Mouse (Mus musculus): ENCODE data around the gene Apon. TPM values are rescaled to one million over a fixed set of nuclear protein-coding genes. Genes with fewer than 3 reads are reported as not detected.

The Apon gene
- polyA plus RNA-seq, 1 experiment from 2014 or later = 0.31 TPM

DNA sequence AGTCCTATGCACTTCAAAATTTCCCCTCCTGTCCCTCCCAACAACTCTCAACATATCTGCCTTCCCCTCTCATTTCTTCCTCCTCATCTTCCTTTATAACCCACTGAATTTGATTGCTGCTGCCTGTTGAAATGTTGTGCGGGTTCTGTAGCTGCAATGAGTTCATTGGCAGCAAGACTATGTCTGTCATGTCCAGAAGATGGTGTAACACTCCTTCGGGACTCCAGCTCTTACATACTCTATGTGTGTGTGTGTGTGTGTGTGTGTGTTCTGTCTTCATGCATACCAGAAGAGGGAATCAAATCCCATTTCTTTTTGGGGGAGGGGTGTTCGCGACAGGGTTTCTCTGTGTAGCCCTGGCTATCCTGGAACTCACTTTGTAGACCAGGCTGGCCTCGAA lies 38.9 kb upstream of the Apon start:
- Histone ChIP-seq H3K4me3 (replicated peaks) (no peak overlapping the region), H3K27me3 (peaks cover 3% of the 10 kb centered on the region; the same call in 1 of the 2 replicates), H3K4me2 (no peak overlapping the region), H3K9ac (no peak overlapping the region), H3K27ac (no peak overlapping the region), H3K4me1 (replicated peaks) (peaks cover 48% of the 10 kb centered on the region), H3K9me3 (replicated peaks) (no peaks in the 10 kb centered on the region), H3K36me3 (no peaks in the 10 kb centered on the region)
- ATAC-seq (ENCODE audit: low read depth) = no peak
- 75% methylated on average over 5 of the region's 5 CpGs for WGBS (ENCODE audit: insufficient replicate concordance)
- DNase-seq = no peak

DNA sequence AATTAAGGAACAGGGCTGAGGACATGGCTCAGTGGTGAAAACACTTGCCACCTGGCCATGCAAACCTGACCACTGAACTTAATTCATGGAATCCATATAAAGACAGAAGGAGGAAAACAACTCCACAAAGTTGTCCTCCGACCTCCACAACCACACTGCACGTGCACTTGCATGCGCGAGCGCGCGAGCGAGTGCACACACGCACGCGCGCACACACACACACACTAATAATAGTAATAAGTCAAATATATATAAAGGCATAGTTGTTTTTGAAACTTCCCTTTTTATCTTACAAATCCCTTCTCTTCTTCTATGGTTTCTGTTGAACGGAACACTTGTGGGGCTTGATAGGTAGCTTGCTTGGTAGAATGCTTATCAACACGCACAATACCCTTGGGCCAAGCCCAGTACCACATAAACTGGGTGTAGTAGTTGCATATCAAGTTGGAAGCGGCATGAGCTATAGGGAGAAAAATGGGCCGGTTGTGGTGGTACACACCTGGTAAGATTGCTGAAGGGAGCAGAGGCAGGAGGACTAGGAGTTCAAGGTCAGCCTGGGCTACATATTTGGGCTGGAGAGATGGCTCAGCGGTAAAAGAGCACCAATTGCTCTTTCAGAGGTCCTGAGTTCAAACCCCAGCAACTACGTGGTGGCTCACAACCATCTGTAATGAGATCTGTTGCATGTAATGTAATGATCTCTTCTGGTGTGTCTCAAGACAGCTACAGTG lies 35.3 kb upstream of the Apon start:
- 67% methylated on average over 18 of the region's 18 CpGs for WGBS (ENCODE audit: insufficient replicate concordance)
- peaks cover 3% of the 10 kb centered on the region; the same call in 1 of the 2 replicates for H3K27me3 ChIP-seq

DNA sequence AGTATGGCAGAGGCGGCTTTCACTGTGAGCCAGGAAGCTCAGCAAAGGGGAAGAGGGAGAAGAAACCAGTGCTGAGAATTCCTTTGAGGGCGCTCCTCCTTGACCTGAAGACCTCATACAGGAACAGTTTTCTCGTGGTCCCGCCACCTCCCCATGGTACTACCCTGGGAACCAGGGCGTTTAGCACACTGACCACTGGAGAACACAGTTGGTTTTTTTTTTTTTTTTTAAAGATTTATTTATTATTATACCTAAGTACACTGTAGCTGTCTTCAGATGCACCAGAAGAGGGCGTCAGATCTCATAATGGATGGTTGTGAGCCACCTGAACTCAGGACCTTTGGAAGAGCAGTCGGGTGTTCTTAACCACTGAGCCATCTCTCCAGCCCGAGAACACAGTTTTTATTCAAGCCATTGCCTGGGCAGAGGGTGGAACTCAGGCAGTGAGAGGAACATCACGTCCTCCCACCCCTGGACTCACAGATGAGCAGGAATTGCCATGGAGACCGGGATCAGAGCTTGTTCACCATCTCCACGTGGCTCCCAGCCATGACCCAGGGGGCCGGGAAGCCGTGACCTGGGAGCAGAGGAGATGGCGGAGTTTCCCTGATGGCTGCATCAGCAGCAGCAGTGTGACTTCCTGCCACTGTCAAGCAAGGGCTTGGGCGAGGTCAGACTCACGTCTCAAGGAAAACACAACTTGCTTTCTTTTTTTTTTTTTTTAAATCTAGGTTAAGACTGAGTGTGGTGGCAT lies 32.2 kb upstream of the Apon start:
- Histone ChIP-seq H3K27ac (no peak overlapping the region), H3K4me3 (replicated peaks) (no peak overlapping the region), H3K4me2 (no peak overlapping the region), H3K27me3 (no peaks in the 10 kb centered on the region), H3K36me3 (no peaks in the 10 kb centered on the region), H3K9me3 (replicated peaks) (no peaks in the 10 kb centered on the region), H3K9ac (no peak overlapping the region), H3K4me1 (replicated peaks) (peaks cover 41% of the 10 kb centered on the region)
- WGBS (ENCODE audit: insufficient replicate concordance) = 56% methylated on average over 16 of the region's 16 CpGs
- no peak for ATAC-seq (ENCODE audit: low read depth)
- no peak for DNase-seq

More for the DNA sequence above, 35.3 kb upstream of the Apon start:
- Histone ChIP-seq H3K9me3 (replicated peaks) (no peaks in the 10 kb centered on the region), H3K4me3 (replicated peaks) (no peak overlapping the region), H3K36me3 (no peaks in the 10 kb centered on the region), H3K27ac (peak overlapping the region; percentile 80), H3K4me2 (0 out of 2 replicates have a peak overlapping the region, but pooled peaks have one; percentile 8), H3K4me1 (replicated peaks) (peaks cover 32% of the 10 kb centered on the region), H3K9ac (peak overlapping the region; percentile 14; the same call in 1 of the 2 replicates)
- DNase-seq (peak; percentile 42), ATAC-seq (ENCODE audit: low read depth) (peak; percentile 88)

DNA sequence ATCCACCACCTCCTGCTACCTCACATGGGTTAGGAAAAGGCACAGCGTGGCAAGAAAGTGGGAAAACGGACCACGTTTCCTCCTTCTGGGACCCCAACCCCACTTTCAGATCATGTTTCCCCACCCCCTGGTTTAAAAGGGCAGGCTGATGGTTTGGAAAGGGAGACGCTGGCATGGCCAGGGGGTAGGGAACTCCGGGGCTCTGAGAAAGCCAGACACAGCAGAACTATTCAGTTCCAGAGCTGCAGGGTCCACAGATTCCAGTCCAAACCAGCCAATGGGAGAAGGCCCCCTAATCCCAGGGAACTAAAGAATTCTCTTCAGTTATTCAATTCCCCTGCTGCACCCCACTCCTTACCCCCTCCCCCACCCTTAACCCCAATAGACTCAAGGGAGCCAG lies 28.8 kb upstream of the Apon start:
- WGBS (ENCODE audit: insufficient replicate concordance) = 60% methylated on average over 5 of the region's 5 CpGs
- Histone ChIP-seq H3K27me3 (no peaks in the 10 kb centered on the region), H3K4me1 (replicated peaks) (peaks cover 35% of the 10 kb centered on the region), H3K4me2 (no peak overlapping the region), H3K36me3 (no peaks in the 10 kb centered on the region), H3K9ac (no peak overlapping the region), H3K9me3 (replicated peaks) (no peaks in the 10 kb centered on the region), H3K4me3 (replicated peaks) (no peak overlapping the region), H3K27ac (no peak overlapping the region)
- DNase-seq (no peak), ATAC-seq (ENCODE audit: low read depth) (no peak)

DNA sequence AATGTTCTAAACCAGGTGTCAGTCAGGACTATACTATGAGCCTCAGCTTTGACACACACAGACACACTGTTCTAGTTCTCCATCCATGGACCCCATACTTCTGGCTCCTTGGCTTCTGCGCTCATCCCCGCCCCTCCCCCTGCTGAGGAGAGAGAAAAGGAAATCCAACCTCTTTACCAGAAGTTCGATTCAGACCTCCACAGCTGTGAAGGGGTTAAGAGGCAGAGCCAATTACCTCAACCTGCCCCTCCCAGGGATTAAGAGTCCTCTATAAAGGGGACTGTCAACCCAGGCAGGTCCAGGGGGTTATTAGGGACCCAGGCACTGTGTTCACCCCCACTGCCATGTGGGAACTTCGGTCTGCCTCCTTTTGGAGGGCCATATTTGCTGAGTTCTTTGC lies 28.4 kb upstream of the Apon start, which contains the start of gene Mip:
Gene Mip, plus strand, starts transcription at position 301 of the 400 bp plus-strand sequence.
- no peaks in the 10 kb centered on the region for H3K36me3 ChIP-seq
- H3K27ac ChIP-seq = no peak within 1 kb of the TSS
- 63% methylated on average over 4 of the region's 4 CpGs for WGBS (ENCODE audit: insufficient replicate concordance)
- no peaks in the 10 kb centered on the region for H3K27me3 ChIP-seq
- no peak within 1 kb of the TSS for H3K4me3 ChIP-seq (replicated peaks)
- no peak within 1 kb of the TSS for H3K4me2 ChIP-seq
- ATAC-seq (ENCODE audit: low read depth) = no peak
- no peaks in the 10 kb centered on the region for H3K9me3 ChIP-seq (replicated peaks)
- no peak within 1 kb of the TSS; the same call in 1 of the 2 replicates for H3K9ac ChIP-seq
- peaks cover 37% of the 10 kb centered on the region for H3K4me1 ChIP-seq (replicated peaks)
- no peak for DNase-seq

DNA sequence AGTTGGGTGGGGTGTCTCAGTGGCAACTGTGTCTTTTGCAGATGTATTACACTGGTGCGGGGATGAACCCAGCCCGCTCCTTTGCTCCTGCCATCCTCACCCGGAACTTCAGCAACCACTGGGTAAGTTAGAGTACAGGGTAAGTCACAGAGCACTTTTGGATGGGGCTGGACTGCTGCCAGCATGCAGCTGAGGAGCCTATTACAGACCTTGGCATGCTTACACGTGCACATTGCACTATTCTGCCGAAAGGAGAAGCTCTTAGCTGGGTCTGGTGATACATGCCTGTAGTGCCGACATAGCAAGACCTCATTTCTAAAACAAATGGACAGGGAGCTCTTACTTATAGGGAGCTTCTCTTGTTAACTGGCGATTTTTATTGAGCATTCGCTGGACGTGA lies 26.3 kb upstream of the Apon start:
- peaks cover 34% of the 10 kb centered on the region for H3K4me1 ChIP-seq (replicated peaks)
- WGBS (ENCODE audit: insufficient replicate concordance) = 79% methylated on average over 9 of the region's 9 CpGs
- H3K4me3 ChIP-seq (replicated peaks) = no peak overlapping the region
- H3K27ac ChIP-seq = no peak overlapping the region
- H3K9me3 ChIP-seq (replicated peaks) = no peaks in the 10 kb centered on the region
- no peak for ATAC-seq (ENCODE audit: low read depth)
- no peaks in the 10 kb centered on the region for H3K27me3 ChIP-seq
- DNase-seq = no peak
- no peak overlapping the region for H3K4me2 ChIP-seq
- no peaks in the 10 kb centered on the region for H3K36me3 ChIP-seq
- H3K9ac ChIP-seq = no peak overlapping the region

DNA sequence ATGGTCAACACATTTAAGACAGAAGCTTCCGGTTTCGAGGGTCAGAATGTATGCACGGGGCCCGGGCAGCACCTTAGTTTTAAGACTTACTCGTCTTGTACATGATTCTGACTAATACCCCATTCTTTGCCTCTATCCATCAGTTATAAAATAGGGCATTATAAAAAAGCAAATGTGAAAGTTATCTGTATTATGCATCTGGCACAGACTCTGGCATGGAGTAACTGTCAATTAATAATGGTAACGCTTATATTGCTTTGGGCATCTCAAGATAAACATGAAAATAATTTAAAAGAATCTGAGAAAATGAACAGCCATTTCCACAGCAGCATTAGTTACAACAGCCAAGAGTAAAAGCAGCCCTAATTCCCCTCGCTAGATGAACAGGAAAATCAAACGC lies 25.9 kb upstream of the Apon start:
- WGBS (ENCODE audit: insufficient replicate concordance) = 81% methylated on average over 8 of the region's 8 CpGs
- Histone ChIP-seq H3K36me3 (no peaks in the 10 kb centered on the region), H3K4me1 (replicated peaks) (peaks cover 38% of the 10 kb centered on the region), H3K4me2 (no peak overlapping the region), H3K9ac (no peak overlapping the region), H3K27me3 (no peaks in the 10 kb centered on the region), H3K4me3 (replicated peaks) (no peak overlapping the region), H3K9me3 (replicated peaks) (no peaks in the 10 kb centered on the region), H3K27ac (no peak overlapping the region)
- ATAC-seq (ENCODE audit: low read depth) = no peak
- DNase-seq = no peak

DNA sequence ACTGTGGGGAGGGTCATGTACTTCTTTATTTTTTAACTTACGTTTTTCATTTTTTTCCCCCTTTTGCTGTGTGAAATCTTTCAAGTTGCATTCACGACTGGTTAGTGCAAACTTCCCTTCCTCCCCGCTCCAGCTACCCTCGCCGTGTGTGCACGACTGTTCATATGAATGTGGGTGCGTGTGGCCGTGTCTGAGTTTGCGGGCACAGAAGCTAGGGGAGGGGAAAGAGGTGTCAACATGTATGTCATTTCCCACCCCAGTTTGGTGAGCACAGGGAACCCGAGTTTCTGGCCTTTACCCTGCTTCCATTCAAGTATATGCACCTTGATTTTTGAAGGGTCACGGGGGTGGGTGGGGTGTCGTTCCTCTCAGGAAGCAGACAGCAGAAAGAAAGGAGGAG lies 23.3 kb upstream of the Apon start:
- peak overlapping the region; percentile 91 for H3K4me2 ChIP-seq
- peaks cover 9% of the 10 kb centered on the region for H3K36me3 ChIP-seq
- DNase-seq (no peak), ATAC-seq (ENCODE audit: low read depth) (no peak)
- peak overlapping the region; percentile 97 for H3K27ac ChIP-seq
- peaks cover 53% of the 10 kb centered on the region for H3K4me1 ChIP-seq (replicated peaks)
- no peaks in the 10 kb centered on the region for H3K27me3 ChIP-seq
- H3K4me3 ChIP-seq (replicated peaks) = peak overlapping the region; percentile 88; the same call in 1 of the 2 replicates
- WGBS (ENCODE audit: insufficient replicate concordance) = 69% methylated on average over 12 of the region's 12 CpGs
- H3K9me3 ChIP-seq (replicated peaks) = no peaks in the 10 kb centered on the region
- peak overlapping the region; percentile 94 for H3K9ac ChIP-seq

DNA sequence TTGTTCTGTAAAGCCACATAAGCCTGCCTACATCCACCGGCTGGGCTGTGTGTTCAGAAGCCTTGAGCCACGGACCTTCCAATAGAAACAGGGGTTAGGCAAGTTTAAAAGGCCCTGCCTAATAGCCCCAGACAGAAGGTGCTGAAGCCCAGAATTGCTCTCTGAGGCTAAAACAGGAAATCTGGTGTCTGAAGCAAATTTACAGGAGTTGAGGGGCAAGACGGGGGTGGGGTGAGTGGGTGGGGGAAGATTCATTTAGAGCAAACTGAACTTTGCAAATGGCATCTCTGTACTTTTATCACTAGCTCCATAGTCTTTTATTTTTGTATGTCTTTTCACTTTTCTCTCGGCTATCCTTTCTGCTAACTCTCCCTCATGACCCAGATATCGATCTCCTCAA lies 22.8 kb upstream of the Apon start:
- Histone ChIP-seq H3K36me3 (peaks cover 10% of the 10 kb centered on the region), H3K4me2 (peak overlapping the region; percentile 91), H3K4me1 (replicated peaks) (peaks cover 53% of the 10 kb centered on the region), H3K4me3 (replicated peaks) (peak overlapping the region; percentile 88), H3K27ac (peak overlapping the region; percentile 97), H3K27me3 (no peaks in the 10 kb centered on the region), H3K9me3 (replicated peaks) (no peaks in the 10 kb centered on the region), H3K9ac (peak overlapping the region; percentile 94)
- WGBS (ENCODE audit: insufficient replicate concordance) = 11% methylated on average over 5 of the region's 5 CpGs
- DNase-seq (no peak), ATAC-seq (ENCODE audit: low read depth) (no peak)

DNA sequence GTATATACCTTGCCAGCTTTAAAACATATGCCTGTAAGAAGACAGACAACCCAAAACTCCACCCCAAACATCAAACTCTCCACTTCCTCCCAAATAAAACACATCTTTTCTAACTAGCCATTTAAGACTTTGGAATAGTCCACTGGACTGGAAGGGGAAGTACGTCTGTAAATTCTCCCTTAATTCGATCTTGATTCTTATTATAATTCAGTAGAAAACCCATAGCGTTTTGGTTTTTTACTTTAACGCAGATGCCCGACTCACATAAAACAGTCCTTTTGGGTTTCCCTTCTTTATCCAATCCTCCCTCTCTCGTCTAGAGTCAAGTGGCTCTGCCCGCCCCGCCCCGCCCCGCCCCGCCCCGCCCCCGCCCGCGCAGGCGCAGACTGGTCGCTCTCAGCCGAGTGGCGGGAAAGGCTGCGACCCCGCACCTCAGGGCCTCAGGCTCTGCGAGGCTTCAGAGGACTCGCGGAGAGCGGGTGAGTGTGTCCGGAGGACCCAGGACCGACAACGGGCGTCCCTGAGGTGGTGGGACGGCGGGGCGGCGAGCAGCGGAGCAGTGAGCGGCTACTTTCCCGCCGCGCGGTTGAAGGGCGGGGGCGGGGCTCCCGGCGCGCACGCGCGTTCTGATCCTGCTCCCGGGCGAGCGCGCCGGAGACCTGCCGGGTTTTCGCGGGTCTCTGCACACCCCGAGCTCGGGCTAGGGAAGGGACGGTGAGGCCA lies 22.0 kb upstream of the Apon start, which contains the start of gene Timeless:
Gene Timeless, plus strand, starts transcription at position 369 of the 723 bp plus-strand sequence.
- Histone ChIP-seq H3K27ac (peak within 1 kb of the TSS; percentile 97), H3K27me3 (no peaks in the 10 kb centered on the region), H3K4me1 (replicated peaks) (peaks cover 54% of the 10 kb centered on the region), H3K36me3 (peaks cover 10% of the 10 kb centered on the region), H3K9me3 (replicated peaks) (no peaks in the 10 kb centered on the region), H3K4me3 (replicated peaks) (peak within 1 kb of the TSS; percentile 88), H3K9ac (peak within 1 kb of the TSS; percentile 94), H3K4me2 (peak within 1 kb of the TSS; percentile 91)
- ATAC-seq (ENCODE audit: low read depth) (peak; percentile 90), DNase-seq (peak; percentile 82)
- WGBS (ENCODE audit: insufficient replicate concordance) = under 1% methylated on average over 55 of the region's 58 CpGs

DNA sequence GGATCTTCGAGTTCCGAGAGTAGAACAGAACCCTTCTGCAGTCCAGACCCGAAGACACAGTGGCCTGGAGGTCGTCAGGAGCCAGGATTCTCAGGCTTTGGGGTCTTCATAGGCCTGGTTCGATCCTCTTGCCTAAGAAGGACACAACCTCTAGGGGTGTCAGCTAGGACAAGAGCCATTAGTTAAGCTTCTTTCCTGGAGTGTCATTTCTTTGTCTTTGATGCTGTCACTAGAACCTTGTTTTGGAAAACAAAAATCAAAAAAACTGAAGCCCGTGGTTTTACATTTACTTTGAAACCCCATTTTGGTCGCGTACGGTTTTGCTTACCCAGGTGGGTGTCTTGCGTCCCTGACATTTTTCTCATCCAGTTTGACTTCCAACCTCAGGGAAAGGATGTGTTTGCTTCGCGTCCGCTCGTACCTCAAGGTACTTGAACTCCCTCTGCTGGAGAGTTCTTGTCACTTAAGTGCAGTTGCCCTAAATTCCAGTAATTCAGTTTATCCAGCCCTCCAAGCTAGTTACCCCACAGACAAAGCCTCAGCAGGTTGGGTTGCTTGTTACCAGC lies 21.4 kb upstream of the Apon start:
- Histone ChIP-seq H3K36me3 (peaks cover 10% of the 10 kb centered on the region), H3K27me3 (no peaks in the 10 kb centered on the region), H3K4me2 (peak overlapping the region; percentile 91), H3K27ac (peak overlapping the region; percentile 97), H3K4me3 (replicated peaks) (peak overlapping the region; percentile 88), H3K9me3 (replicated peaks) (no peaks in the 10 kb centered on the region), H3K9ac (peak overlapping the region; percentile 94), H3K4me1 (replicated peaks) (peaks cover 57% of the 10 kb centered on the region)
- under 1% methylated on average over 14 of the region's 14 CpGs for WGBS (ENCODE audit: insufficient replicate concordance)
- DNase-seq (peak; percentile 65), ATAC-seq (ENCODE audit: low read depth) (peak; percentile 51)

All from liver, embryonic 13.5 days (tissue).